Mouse (Mus musculus) left cerebral cortex, adult 2 months (tissue): ENCODE results near the gene Surf4. TPM values are rescaled to one million over a fixed set of nuclear protein-coding genes. Genes with fewer than 3 reads are reported as not detected.

Source experiments
- DNase-seq, 2 experiments: peaks; one replicate each; pipeline ENCODE4 v3.0.0; 2021 to 2022; ENCODE audit warnings: low spot score in 2 of 2, mixed read lengths in 1 of 2; ENCODE audit errors: extremely low spot score in 1 of 2
- H3K27ac ChIP-seq: fragments of 200-600 bp; 2 replicates; pipeline ENCODE4 v1.8.1; 2022
- H3K4me3 ChIP-seq: fragments of 200-600 bp; 2 replicates; pipeline ENCODE4 v1.8.1; 2022
- CTCF ChIP-seq: fragments of 200-600 bp; IDR thresholded peaks from 2 replicates; pipeline ENCODE4 v1.8.1; 2022; ENCODE audit warnings: antibody characterized with exemption, mild to moderate bottlenecking, moderate library complexity
- intact Hi-C: fragments of 180-260 bp; cut with DNase I; formaldehyde crosslinking; loops from one replicate; pipeline ENCODE4 v1.15.1; 2025
- total RNA-seq, 2 experiments: library from RNA; stranded (reverse); gene quantifications; 2 replicates each; pipeline ENCODE4 v1.2.3; 2021

Surf4 gene
- total RNA-seq, 2 experiments from 2014 or later: 46.6 to 50.0 TPM

DNA sequence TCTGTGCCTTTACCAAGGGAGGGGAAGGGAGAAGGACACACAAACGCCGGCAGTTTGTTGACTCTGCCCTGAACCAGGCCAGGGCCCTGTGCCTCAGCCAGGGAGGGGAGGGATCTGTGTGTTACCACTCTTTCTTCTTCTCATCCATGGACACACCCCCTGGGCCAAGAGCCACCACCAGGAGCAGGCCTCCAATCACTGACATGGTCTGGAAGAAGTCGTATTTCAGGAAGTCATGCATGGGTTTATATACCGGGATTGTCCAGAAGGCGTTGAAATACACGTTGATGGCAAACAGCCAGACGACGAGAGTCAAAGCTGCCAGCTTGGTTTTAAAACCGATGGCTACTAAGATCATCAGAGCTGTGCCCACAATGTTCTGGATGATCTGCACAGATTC, 11.9 kb downstream of the Surf4 start:
- no peak for DNase-seq
- no peak overlapping the region for H3K4me3 ChIP-seq
- no peak overlapping the region for H3K27ac ChIP-seq
- intact Hi-C loops: no loop called here
- TF ChIP-seq CTCF: no peak

DNA sequence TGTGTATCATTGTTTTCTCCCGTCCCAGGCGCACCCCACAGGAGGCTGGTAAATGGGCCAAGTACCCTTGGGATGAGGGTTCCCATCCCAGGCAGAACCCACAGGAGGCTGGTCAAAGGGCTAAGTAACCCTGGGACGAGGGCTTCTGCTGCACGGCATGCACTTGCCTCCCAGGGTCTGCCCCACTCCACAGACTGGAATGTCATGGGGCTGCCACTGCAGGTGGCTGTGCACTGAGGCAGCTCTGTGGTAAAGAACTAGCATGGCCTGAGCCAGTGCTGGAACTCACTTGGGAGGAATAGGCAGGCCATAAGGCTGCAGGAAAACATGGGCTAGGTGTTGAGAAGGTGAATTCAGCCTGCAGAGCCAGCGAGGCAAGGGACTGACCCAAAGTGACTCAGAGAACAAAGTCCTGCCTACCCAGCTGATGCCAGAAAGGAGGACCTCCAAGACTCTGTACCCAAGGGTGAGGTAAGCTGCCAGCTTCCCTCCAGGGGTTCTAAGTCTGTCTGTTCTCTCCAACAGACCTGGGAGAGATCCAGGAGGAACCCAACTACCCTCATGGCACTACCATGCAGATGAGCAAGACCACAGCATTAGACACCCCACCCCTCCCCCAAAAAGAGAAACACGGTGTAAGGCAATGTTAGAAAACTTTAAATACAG, 13.4 kb downstream of the Surf4 start:
- no peak for DNase-seq
- H3K4me3 ChIP-seq: no peak overlapping the region
- no peak for TF ChIP-seq CTCF
- no peak overlapping the region for H3K27ac ChIP-seq
- intact Hi-C loops: no loop called here

DNA sequence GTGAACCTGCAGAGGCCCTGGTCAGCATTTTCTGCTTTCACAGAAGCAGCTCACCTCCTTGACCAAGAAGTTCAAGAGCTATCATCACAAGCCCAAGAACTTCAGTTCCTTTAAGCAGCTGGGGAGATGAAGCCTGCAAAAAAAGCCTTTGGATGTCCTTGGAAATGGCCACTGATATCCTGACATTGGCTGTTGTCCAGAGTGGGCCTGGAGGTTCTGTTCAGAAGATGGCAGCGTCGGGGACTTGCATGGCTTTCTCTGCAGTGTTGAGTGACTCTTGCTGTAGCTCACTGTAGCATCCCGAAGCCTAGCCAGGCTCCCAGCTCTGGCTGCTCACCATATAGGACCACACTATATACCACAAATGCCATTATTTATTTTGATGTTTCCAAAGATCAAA, 14.0 kb downstream of the Surf4 start:
- no peak overlapping the region for H3K27ac ChIP-seq
- TF ChIP-seq CTCF: no peak
- no peak for DNase-seq
- no peak overlapping the region for H3K4me3 ChIP-seq
- intact Hi-C loops: loop anchor here (10.0 kb wide), 1 partner anchor 105 kb away; the partner anchor contains the start of gene Slc2a6

DNA sequence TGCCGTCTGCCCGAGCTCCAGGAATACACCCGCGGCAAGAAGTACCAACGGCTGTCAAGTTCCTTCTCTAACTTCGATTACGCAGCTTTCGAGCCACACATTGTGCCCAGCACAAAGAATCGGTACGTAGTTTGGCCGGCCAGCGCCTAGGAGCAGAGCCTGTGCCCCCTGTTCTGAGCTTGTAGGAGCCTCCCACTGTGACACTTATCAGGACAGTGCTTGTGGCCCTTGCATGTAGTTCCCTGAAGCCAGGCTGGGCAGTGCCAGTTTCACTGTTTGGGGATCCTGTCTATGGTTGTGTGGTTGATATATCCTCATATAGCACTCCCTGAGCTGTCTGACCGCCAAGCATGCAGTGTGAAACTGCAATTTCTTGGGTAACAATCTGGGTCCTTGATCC, 17.0 kb downstream of the Surf4 start:
- intact Hi-C loops: loop anchor here (2.0 to 10.0 kb wide), 2 partner anchors 16 to 108 kb away; partner anchors contain the start of genes Slc2a6 and Surf4
- no peak for DNase-seq
- no peak for TF ChIP-seq CTCF

DNA sequence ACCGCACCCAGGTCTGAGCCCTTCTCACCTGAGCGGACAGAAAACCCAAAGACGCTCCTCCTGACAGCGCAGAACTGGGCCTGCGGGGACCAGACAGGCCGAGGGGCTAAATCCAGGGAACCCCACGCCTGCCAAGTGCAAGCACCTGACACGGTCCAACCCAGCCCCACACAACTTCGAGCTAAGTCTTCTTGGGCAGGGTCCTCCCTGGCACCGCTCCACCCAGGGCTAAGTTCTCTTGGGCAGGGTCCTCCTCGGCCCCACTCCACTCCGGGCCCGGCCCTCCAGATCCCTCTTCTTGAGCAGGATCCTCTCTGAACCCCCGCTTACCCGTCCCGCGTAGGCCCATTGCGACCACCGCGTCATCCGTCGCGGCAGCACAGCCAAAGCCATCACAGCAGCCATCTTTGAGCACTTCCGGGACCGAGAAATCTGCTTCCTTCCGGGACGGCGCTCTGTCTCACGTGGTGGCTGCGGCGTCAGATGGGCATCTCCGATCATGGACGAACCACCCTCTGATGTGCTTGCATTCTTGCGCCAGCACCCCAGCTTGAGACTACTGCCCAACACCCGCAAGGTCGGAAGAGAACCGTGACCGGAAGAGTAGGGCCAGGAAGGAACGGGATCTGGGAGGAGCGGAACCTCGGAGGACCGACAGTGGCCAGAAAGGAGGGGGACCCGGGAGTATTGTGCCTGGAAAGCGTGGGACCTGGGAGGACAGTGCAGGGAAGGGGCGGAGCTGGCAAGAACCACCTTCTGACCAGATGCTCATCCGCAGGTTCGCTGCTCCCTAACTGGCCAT, 17.6 kb downstream of the Surf4 start, which contains the start of the genes Surf2 and Surf1:
Gene Surf2, plus strand, starts transcription at position 441 of the 802 bp plus-strand sequence.
Gene Surf1, minus strand, starts transcription at position 604 of the 802 bp plus-strand sequence.
- intact Hi-C loops: loop anchor here (2.0 to 10.0 kb wide), 2 partner anchors 17 to 109 kb away; partner anchors contain the start of genes Slc2a6 and Surf4
- DNase-seq: peak; percentile 82 to 83
- TF ChIP-seq CTCF: no peak
- Histone ChIP-seq H3K4me3 (peak within 1 kb of the TSS; percentile 87), H3K27ac (peak within 1 kb of the TSS; percentile 91)

More for the DNA sequence above, 17.0 kb downstream of the Surf4 start:
- H3K27ac ChIP-seq: peak overlapping the region; percentile 91
- H3K4me3 ChIP-seq: peak overlapping the region; percentile 87

DNA sequence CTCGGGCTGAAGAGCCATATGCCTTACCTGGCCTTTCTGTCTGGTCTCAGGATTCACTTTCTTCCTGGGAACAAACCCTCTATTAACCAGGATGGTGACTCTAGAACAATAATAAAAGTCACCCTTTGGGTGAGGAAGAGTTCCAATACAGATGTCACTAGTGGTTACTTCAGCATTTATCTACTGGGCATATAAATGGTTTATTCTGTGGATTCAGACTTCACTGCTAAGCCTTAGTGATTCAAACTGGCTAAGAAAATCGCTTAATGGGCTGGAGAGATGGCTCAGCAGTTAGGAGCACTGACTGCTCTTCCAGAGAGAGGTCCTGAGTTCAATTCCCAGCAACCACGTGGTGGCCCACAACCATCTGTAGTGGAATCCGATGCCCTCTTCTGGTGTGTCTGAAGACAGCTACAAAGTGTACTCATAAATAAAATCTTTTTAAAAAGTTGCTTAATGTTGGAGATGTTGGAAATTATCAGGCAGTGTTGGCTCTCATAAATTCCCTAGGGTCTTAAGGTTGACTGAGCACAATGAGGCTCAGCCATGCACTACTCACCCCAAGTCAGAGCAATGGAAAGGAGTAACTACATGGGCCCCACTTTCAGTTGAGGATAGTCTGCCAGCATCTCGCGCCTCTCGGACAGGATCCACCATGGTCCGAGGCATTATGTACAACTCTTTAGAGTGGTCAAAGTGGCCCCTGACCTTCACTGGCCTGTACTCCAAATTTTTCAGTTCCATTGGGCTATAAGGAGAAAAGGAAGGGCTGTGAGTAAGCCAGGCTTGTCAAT, 19.4 kb downstream of the Surf4 start:
- Histone ChIP-seq H3K27ac (no peak overlapping the region), H3K4me3 (no peak overlapping the region)
- no peak; the same call in 1 of the 2 replicates for TF ChIP-seq CTCF
- no peak for DNase-seq
- intact Hi-C loops: loop anchor here (10.0 kb wide), 1 partner anchor 110 kb away; the partner anchor contains the start of gene Slc2a6

DNA sequence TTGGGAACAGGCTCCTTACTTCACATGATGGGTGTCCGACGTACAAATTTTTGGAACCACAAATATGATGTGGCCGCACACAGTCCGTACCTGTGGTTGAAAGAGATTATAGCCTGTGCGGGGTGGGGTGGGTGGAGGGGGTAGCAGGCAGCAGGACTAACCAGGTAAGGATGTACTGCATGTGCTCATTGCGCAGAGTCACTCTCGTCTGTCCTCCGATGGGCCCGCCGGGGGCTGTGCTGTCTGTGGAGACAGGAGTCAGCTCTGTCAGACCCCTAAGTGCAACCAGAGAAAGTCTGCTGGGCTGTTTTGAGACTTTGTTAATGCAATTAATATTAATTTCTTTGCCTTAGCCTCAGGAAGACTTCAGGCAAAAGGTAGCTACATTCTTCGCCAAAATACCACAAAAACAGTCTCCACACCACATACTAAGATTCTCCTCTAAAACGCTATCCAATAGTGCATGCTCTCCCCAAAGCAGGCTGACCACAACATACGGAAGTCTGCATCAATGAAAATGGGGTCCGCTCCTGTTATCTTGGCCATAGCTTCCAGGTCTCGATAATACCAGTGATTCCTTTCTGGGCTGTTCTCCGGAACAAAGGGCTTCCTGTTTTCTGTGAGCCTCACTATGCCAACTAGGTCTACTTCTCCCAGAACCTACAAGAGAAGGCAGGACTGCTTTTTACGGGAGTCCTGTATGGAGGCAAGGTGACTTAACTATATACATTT, 20.1 kb downstream of the Surf4 start:
- intact Hi-C loops: loop anchor here (10.0 kb wide), 1 partner anchor 111 kb away; the partner anchor contains the start of gene Slc2a6
- no peak overlapping the region for H3K27ac ChIP-seq
- DNase-seq: peak in 1 of 2 experiments; percentile 6
- no peak for TF ChIP-seq CTCF
- H3K4me3 ChIP-seq: no peak overlapping the region

DNA sequence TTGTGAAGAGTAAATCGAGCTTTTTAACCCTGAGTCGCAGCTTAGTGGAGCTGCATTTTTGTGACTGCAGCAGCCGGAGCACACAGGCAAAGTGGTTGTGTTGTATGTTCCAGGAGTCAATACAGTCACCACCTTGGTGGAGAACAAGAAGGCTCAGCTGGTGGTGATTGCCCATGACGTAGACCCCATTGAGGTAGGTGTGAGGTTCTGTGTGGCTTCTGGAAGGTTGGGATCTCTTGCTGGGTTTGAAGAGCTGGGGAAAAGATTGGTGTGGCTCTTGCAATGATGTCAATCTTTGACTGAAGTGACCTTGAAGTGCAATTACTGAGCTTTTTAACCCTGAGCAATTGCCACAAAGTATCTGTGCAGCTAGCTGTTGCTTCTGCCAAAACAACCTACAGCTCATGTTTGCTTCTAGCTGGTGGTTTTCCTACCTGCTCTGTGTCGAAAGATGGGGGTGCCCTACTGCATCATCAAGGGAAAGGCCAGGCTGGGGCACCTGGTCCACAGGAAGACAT, 21.4 kb downstream of the Surf4 start:
- peak in 1 of 2 experiments; percentile 7 for DNase-seq
- Histone ChIP-seq H3K4me3 (peak overlapping the region; percentile 93), H3K27ac (no peak overlapping the region)
- intact Hi-C loops: loop anchor here (10.0 kb wide), 1 partner anchor 112 kb away; the partner anchor contains the start of gene Slc2a6
- TF ChIP-seq CTCF: no peak

DNA sequence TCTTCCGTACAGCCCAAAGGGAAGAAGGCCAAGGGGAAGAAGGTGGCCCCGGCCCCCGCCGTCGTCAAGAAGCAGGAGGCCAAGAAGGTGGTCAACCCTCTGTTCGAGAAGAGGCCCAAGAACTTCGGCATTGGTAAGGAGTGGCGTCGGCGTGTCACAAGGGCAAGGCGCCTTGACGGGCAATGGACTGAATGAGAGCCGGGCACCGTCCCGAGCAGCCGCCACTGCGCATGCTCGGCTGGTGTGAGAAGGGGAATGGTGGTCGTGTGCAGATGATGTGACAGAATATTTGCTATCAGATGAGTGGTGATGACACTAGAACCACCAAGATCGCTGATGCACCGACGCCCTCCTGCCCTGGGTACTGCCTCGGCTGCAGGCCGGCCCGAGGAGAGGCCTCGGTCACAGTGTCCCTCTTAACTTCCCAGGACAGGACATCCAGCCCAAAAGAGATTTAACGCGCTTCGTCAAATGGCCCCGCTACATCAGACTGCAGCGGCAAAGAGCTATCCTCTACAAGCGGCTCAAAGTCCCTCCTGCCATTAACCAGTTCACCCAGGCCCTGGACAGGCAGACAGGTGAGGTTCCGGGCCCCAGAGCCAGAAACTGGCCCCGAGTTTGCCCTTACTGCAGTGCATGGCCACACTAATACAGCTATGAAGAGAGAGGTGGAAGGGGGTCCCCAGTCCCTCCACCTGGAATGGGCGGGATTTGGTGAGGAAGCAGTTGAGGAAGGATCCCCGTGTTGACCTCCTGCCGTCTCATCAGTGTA, 22.5 kb downstream of the Surf4 start:
- peak overlapping the region; percentile 89 for H3K27ac ChIP-seq
- intact Hi-C loops: loop anchor here (1.0 to 10.0 kb wide), 2 partner anchors 22 to 114 kb away; partner anchors contain the start of genes Slc2a6 and Surf4
- H3K4me3 ChIP-seq: peak overlapping the region; percentile 93
- peak; percentile 58 to 59 for DNase-seq
- TF ChIP-seq CTCF: no peak
